Mouse (Mus musculus): ENCODE measurements around the gene Set.

Gene Set

DNA sequence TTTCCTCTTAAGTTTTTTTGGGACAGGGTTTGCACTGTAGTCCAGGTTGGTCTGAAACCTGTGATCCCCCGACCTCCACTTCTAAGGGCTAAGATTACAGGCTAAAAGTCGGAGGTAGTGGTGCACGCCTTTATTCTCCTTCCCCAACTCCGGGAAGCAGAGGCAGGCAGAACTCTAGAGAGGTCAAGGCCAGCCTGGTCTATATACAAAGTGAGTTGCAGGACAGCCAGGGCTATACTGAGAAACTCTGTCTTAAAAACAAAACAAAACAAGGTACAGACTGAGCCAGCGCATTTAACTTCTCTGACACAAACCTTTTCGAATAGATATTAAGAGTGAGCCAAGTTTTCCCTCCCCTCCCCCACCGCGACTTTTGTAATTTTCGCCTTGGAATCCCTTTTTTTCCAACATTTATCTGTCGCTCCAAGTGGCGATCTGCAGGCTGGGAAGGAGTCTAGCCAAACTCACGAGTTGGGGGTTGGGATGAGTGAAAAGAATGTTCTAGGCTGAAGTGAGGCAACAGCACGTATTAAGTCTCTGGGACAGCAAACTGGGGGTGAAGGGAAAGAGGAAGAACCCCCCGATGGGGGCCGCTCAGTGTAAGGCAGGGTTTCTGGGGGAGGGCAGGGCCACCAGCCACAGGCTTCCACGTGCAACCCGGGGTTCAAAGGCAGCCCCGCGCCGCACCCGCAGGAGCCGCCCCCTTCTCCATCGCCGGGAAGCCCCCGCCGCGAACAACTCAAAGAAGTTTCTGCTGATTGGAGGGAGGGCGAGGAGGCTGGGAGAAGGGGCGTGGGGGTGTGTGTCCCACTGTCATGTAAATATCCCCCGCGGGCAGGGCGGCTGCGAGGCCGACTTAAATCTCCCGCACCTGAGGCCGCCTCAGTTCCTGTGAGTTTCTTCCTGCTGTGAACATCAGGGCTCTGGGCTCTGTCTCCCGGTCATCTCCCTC, 4.3 kb downstream of the Set start:
- CTCF ChIA-PET, result interaction anchor here (0.7 kb wide), 1 partner anchor 16 kb away, joined by 5 read pairs; no protein-coding TSS in a partner anchor

DNA sequence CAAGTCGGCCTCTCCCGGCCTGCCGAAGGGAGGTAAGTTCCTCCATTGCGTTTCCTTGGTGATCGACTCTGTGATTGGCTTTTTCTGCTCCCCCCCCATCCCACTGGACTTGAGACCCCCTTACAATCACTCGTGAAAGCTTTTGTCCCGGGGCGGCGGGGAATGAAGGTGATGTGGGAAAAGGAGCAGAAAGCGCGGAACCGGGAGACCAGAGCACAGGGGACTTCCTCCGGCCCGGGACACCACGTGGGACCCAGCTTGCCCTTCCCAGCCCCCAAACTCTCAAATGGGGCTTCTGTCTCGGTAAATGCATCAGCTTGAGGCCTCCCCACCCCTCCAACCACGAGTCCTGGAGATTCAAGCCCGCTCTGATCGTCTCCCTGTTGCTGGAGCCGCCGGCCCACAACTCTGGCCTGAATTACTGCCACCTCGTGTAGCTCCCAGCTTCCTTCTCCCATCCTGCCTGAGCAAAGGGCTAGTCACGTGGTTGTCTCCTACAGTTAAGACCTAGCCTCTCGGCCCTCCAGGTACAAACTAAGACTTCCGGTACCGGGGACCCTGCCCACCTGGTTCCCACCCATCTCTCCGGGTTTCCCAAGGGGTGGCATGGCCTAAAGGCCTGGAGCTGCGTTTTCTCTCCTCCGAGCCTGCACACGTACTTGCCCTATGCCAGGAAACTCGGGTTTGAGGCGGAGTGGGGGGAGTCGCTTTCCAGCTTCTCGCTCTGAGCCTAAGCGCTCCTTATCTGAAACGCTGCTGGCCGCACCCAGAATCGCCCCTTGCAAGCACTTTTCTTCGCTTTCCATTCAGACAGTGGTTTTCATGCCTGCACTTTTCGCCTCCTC, 5.3 kb downstream of the Set start:
- CTCF ChIA-PET, result interaction anchor here (0.6 to 0.7 kb wide), 3 partner anchors 12 to 331 kb away, joined by 4 to 5 read pairs (median 4); no protein-coding TSS in a partner anchor

DNA sequence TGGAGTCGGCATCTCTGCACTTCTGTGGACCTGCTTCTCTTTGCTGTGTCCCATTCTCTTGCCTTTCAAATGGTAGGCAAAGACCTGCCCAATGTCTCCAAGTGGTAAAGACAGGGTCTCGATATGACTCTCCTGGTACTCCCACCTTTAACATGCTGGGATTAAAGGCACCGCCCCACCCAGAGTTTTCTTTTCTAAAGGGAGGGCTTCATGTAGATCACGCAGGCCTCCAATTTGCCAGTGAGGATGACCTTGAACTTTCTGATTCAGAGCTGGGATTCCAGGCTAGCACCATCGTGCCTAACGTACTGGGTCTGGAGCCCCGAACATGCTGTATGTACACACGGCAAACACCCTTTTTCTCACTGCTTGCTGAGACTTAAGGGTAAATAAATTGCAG, 6.1 kb downstream of the Set start:
- CTCF ChIA-PET, result interaction anchor here (0.6 kb wide), 1 partner anchor 331 kb away, joined by 4 read pairs; no protein-coding TSS in a partner anchor

DNA sequence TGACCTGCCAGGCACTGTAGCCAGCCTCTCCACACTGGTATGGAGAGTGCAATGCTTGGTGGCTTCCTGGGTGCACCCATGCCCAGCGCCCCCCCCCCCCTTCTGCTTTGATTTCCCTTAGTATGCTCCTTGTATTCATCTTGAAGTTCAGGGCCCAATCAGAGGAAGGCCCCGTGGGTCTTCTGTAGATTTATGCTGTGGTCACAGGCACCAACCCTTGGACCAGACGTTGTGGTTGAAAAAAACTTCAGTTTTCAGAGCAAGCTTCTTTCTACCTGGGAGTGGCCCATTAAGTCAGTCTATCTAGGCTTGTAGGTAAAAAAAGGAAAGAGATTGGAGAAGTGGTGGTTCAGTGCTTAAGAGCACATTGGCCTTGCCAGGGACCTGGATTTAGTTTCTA, 6.6 kb downstream of the Set start:
- CTCF ChIA-PET, result no interaction called here

DNA sequence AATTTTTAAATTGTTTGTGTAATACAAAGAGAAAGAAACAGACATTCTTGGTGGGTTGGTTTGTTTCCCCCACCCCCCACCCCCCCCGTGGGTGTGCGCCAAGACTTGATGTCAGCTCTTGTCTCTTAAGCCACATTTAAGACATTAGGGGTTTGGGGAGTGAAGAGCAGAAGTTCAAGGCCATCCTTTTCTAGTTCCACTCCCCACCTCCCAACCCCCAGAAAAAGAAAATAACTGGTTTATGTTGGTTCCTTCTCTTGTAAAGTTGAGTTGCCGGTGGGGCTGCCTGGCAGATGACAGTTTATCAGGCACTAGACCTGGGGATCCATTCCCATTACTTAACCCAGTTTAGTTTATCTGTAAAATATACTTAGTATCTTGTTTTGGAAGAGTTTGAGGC, 7.1 kb downstream of the Set start:
- CTCF ChIA-PET, result interaction anchor here (0.7 kb wide), 1 partner anchor 33 kb away, joined by 5 read pairs; no protein-coding TSS in a partner anchor

DNA sequence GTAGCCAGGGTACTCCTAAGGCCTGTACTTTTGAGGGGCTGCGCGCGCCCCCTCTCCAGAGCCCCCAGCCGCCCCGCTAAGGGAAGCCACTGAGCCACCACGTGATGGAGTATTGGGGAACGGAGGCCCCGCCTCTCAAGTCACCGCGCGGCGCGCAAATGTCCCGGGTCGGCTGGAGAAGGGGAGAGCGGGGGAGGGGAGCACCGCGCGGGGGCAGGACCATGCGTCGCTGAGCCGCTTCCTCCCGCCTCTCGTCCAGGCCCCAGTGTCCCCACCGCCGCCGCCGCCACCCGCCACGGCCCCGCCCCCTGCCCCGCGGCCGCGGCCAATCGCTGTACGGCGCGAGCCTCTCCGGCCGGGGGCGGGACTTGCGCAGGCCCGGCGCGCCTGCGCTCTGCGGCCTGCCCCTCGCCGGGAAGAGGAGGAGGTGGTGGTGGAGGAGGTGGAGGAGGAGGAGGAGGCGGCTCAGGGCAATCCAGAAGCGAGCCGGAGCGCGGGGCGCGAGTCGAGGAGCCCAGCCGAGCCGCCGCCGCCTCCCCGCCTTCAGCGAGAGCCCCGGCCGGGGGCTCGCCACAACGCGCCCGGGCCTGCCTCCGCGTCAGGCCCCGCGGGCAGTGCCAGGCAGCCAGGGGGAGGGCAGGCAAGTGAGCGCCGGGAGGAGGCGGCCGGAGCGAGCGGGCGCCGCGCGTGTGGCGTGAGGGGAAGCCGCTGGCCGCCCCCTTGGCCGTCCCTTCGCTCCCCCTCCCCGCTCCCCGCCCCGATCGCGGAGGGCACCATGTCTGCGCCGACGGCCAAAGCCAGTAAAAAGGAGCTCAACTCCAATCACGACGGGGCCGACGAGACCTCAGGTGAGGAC, 9.1 kb downstream of the Set start:
- CTCF ChIA-PET, result no interaction called here

DNA sequence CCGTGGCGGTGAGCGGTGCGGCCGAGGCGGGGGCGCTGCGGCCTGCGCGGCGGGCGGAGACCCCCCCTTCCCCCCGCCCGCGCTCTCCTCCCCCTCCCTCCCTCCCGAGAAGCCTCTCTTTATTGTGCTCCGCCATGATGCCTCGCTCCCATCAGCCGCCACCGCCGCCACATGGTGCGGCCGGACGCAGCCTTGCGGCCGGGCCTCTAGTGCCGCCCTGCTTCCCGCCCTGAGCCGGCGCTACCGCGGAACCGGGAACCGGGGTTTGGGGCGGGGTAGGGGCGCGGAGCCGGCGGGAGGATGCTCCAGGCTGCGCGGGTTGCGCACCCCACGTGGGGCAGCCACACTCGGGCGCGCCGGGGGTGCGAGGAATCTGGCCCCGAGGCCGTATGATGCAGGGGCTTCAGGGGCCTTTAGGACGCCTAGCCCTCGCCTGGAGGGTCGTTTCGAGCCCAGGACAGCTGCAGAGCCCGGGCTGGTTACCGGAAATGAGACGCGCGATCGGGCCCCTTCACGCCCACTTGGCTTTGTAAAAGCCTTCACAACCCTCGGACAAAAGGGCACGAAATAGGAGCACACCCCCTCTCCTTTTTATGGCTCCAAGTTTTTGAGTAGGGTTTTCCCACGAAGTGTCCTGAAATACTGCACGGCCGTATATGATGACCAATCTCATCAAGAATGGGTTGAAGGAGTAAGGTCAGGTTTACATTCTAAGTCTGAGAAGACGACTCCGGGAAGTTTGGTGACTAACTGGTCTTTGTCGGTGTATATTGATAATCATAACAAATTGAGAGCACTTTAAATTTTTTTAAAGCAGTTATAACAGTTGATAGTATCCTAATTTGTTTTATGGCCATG, 10.1 kb downstream of the Set start:
- CTCF ChIA-PET, result no interaction called here

DNA sequence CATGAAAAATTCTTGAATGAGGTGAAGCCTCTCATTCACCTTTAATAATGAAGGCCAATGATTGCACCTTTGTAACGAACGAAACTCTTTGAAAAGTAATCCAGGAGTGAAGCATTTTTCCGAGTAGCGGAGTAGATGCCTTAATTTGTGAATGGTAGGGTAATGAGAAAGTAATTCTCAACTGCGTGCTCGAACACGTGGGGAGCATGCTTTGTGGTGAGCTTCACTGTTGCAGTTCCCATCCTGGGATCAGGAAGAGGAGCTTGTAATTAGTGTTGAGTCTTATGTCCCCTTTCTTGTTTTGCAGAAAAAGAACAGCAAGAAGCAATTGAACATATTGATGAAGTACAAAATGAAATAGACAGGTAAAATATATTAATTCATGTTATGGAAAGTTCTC, 10.8 kb downstream of the Set start:
- CTCF ChIA-PET, result no interaction called here

DNA sequence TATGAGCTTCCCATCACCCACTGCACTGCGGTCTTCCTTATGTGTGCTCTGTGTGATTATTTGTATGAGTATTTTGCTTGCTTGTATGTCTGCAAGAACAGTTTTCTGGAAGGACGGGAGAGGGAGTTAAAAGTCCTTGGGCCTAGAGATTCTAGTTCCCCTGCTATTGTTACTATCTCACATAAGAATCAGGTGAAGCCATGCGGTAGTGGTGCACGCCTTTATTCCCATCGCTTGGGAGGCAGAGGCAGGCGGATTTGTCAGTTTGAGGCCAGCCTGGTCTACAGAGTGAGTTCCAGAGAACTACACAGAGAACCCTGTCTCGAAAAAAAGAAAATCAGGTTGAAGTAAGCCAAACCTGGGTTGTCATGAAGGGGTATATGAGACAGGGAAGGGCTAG, 15.7 kb downstream of the Set start:
- CTCF ChIA-PET, result no interaction called here

DNA sequence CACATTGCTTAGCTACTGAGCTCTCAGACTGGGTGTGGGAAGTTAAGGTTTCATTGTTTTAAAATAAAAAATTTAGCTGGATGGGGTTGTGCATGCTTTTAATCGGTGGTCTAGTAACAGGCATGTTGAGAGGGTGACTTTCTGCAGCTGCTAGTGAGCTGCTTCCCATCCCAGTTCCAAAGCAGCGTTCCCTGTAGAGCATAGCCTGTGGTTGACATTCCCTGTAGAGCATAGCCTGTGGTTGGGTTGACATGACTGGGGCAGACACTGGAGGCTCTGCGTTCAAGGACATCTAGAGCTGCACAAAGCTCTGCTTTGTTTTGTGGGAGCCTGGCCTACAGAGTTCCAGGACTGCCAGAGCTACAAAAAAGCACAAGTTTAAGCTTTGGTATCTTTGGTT, 16.1 kb downstream of the Set start:
- CTCF ChIA-PET, result no interaction called here

DNA sequence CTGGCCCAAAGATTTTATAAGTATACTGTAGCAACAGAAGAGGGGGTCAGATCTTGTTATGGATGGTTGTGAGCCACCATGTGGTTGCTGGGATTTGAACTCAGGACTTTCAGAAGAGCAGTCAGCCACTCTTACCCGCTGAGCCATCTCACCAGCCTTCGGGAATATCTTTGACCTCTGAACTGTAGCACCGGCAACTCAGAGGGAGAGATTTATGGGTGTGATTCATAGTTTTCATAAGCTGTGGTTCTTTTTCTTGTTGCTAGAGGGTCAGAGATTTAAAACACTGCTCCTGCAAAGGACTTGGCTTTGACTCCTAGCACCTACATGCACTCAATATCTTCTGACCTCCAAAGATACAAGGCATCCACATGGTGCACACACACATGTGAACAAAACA, 18.4 kb downstream of the Set start:
- CTCF ChIA-PET, result no interaction called here

DNA sequence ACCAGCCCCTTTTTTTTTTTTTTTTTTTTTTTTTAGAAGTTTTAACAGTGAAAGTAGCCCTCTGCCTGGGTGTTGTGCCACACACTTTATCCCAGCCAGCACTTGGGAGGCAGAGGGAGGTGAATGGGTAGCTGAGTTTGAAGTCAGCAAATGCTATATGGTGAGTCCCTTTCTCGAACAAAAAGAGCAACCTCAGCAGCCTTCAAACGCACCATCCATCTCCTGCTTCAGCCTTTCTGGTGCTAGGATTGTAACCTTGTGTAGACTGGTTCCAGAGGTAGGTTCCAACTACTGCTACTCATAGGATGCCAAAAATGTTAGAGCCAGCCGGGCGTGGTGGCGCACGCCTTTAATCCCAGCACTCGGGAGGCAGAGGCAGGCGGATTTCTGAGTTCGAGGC, 19.3 kb downstream of the Set start:
- CTCF ChIA-PET, result no interaction called here

DNA sequence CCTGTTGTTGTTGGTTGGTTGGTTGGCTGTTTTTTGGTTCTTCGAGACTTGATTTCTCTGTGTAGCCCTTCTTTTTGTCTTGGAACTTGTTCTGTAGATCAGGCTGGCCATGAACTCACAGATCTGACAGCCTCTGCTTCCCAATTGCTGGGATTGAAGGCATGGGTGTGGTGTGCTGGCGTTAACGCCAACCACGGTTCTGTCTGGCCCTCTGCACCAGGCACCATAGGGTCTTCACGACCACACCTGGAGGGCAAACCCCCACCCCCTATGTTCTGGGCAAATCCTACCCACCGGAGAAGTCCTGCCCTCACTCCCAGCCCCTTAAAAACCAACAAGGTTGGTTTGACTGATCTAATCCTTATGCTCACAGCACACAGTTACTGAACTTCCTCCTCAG, 19.8 kb downstream of the Set start:
- CTCF ChIA-PET, result no interaction called here

DNA sequence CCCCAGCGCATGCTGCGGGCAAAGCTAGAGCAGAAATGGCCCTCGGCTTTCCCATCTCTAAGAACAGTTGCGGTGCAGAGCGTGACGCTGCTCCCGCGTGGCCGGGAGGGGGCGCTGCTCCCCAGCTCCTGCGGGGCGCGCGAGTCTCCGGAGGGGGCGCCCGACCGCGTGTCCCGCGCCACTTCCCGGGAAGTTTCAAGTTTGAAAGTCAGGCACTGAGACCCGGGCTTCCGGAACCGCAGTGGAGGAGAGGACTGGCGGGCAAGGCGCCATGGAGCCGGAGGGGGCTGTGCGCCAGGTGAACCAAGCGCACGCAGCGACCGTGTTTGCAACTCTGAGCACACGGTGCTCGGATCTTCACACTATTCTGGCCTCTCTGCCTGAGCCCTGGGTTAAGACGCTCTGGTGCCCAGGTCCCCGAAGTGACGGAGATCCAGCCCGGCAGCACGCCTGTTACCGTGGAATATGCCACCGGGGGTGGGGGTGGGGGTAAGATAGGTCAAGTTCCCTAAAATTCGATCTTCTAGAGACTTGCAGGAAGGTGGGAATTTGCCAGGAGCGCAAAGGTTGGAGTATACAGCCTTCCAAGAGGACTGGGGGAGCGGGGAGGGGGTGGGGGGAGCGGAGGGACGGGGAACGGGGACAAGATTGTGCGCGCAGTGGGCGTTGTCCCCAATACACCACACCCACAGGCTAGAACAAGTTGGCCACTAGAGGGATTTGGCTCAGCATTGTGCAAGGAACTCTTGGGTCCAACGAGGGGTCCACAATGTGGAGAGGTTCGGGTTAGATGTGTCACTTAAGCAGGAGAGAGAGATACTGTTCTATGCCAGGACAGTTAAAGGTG, 20.5 kb downstream of the Set start, which contains the start of gene Pkn3:
Gene Pkn3 (plus strand): TSS at position 183 of the 847 bp plus-strand sequence.
- CTCF ChIA-PET, result no interaction called here

DNA sequence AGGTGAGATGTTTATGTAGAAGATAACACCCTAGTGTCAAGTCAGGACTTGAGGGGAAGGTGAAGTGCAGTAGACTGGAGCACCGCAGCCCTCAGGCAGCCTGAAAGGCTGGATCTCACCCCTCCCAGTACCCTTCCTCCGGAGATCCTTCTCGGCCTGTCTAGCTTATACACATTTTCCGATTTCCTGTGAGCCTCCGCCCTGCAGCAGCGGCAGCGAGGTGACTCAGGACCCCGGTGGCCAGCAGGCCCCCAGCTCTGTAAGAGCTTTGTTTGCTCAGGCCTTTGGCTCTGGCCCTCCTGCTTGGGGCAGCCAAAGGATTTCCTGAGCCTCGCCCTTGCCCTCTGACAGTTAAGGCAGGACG, 21.2 kb downstream of the Set start:
- CTCF ChIA-PET, result interaction anchor here (0.7 kb wide), 1 partner anchor 24 kb away, joined by 3 read pairs; no protein-coding TSS in a partner anchor

DNA sequence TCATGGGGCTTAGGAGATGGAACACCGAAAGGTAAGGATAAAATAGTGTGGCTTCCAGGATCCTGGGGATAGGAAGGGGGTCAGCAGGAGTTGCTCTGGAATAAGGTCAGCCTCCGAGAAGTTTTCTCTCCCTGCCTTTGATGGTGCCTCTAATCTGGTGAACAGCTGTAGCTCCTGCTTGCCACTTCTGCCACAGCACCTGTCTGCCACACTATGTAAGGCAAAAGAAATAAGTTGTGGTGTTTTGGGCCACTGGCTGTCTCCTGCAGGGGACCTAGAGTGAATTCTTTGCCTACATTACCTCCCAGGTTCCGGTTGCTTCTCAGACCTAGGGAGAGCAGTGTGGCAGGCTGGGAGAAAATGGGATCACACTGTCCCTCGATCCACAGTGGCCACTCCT, 21.6 kb downstream of the Set start:
- CTCF ChIA-PET, result interaction anchor here (0.5 to 0.7 kb wide), 3 partner anchors 18 to 87 kb away, joined by 3 to 17 read pairs (median 6); no protein-coding TSS in a partner anchor

DNA sequence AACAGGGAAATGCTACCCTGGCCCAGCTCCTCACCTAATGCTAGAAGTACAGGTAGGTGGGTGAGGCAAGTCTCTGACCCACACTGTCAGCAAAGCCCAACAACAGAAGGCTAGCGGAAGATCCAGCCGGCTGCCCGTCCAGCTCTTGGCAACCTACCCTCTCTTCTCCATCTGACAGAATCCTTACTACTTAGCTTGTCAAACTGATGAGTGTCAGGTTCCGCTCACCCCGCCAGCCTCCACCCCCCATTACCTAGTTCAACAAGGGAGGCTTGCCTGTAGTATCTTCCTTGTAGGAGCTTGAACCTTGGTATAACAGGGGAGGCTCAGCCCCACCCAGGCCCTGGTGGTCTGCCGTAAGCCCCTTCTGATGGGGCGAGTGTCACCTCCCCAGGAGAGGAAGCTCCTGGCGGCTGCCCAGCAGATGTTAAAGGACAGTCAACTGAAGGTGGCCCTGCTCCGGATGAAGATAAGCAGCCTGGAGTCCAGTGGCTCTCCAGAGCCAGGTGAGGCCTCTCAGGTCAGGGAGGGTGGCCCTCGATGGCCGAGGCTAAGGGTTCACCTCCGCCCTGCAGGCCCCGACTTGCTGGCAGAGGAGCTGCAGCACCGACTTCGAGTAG, 23.1 kb downstream of the Set start:
- CTCF ChIA-PET, result no interaction called here

DNA sequence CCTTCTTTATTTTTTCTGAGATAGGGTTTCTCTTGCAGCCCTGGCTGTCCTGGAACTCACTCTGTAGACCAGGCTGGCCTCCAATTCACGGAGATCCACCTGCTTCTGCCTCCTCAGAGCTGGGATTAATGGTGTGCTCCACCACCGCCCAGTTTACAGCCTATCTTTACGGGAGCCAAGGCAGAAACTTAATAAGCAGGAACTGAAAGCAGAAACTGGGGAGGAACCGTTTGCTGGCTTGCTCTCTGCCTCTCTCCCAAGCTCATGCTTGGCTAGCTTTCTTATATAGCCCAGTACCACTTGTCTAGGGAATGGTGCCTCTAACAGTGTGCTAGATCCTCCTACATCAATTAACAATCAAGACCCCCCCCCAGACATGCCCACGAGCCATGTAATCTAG, 26.9 kb downstream of the Set start:
- CTCF ChIA-PET, result interaction anchor here (0.9 kb wide), 1 partner anchor 94 kb away, joined by 3 read pairs; the partner anchor contains the start of gene Spout1

DNA sequence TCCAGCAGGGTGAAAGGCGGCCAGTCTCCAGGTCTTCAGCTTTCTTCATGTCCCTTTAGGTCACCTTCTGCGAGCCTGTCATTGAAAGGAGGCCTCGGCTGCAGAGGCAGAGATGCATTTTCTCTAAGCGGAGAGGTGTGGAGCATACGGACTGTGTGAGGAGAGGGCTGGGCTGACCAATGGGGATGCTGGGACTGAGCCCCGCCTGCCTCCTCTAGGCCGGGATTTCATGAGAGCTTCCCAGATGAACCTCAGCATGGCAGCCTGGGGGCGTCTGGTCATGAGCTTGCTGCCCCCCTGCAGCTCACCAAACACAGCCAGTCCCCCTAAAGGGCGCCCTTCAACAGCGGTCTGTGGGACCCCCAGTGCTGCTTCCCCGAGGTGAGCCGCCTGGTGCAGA, 27.5 kb downstream of the Set start:
- CTCF ChIA-PET, result interaction anchor here (0.9 kb wide), 1 partner anchor 94 kb away, joined by 3 read pairs; the partner anchor contains the start of gene Spout1
